Mouse (Mus musculus) heart, embryonic 16.5 days (tissue): ENCODE data around the gene Olfr107. TPM values are rescaled to one million over a fixed set of nuclear protein-coding genes. Genes with fewer than 3 reads are reported as not detected.

Source experiments
- ATAC-seq: fragments of 200-750 bp; cut with Nextera tagmentation; replicated peaks from 2 replicates; pipeline ENCODE4 v1.8.0; 2017; ENCODE audit warnings: moderate number of reproducible peaks; ENCODE audit not compliant: insufficient read depth, low FRiP score; ENCODE audit errors: extremely low read depth
- H3K27ac ChIP-seq: fragments of 300-500 bp; sonication (generic); 2 replicates; pipeline ENCODE4 v1.5.1; 2014; ENCODE audit warnings: mild to moderate bottlenecking, low read length, control low read depth, moderate library complexity
- H3K27me3 ChIP-seq: fragments of 300-500 bp; sonication (generic); 2 replicates; pipeline ENCODE4 v1.6.1; 2014; ENCODE audit warnings: low read length, mixed read lengths; ENCODE audit not compliant: control insufficient read depth, insufficient read depth
- H3K36me3 ChIP-seq: fragments of 300-500 bp; sonication (generic); 2 replicates; pipeline ENCODE4 v1.6.1; 2014; ENCODE audit not compliant: control insufficient read depth, insufficient read depth
- H3K4me1 ChIP-seq: fragments of 300-500 bp; sonication (generic); 2 replicates; pipeline ENCODE4 v1.6.1; 2014; ENCODE audit warnings: low read length, mixed read lengths; ENCODE audit not compliant: control insufficient read depth, insufficient read depth
- H3K4me2 ChIP-seq: fragments of 300-500 bp; sonication (generic); 2 replicates; pipeline ENCODE4 v1.6.1; 2014; ENCODE audit warnings: low read depth, mild to moderate bottlenecking, control low read depth, low read length
- H3K4me3 ChIP-seq: fragments of 300-500 bp; sonication (generic); 2 replicates; pipeline ENCODE4 v1.5.1; 2014; ENCODE audit warnings: mild to moderate bottlenecking, control low read depth, low read length
- H3K9ac ChIP-seq: fragments of 300-500 bp; sonication (generic); 2 replicates; pipeline ENCODE4 v1.6.1; 2014; ENCODE audit warnings: low read length, control low read depth
- H3K9me3 ChIP-seq: fragments of 300-500 bp; sonication (generic); replicated peaks from 2 replicates; pipeline ENCODE4 v1.6.1; 2016; ENCODE audit warnings: low read length; ENCODE audit not compliant: control insufficient read depth
- WGBS: fragments of 180-500 bp; shearing (Covaris S2); extraction: QIAGEN DNeasy Blood & Tissue Kit; methylation state at CpG from one replicate; pipeline ENCODE4 v1.1.7; 2014; 5-methylcytosine and 5-hydroxymethylcytosine counted together
- polyA plus RNA-seq: library from polyadenylated mRNA; unstranded; fragments of >200 nt; fragmentation: Nextera tagmentation; extraction: Ambion mirVana; gene quantifications from 2 replicates; pipeline ENCODE4 v1.2.1, GENCODE M21; 2015

Olfr107 gene
- polyA plus RNA-seq = not detected in 2 replicates

GRCm38 (mm10) chr17:37398926-37399325 lies at the start of gene Olfr107:
Gene Olfr107 (plus strand): TSS chr17:37399226.
- no peaks in the 10 kb centered on the region for H3K4me1 ChIP-seq
- no peaks in the 10 kb centered on the region for H3K27me3 ChIP-seq
- ATAC-seq = no peak
- 63% methylated on average over 3 of the region's 3 CpGs for whole genome bisulfite sequencing
- no peak within 1 kb of the TSS for H3K27ac ChIP-seq
- no peak within 1 kb of the TSS for H3K9ac ChIP-seq
- H3K9me3 ChIP-seq = no peaks in the 10 kb centered on the region
- H3K4me2 ChIP-seq = no peak within 1 kb of the TSS
- H3K4me3 ChIP-seq = no peak within 1 kb of the TSS
- no peaks in the 10 kb centered on the region for H3K36me3 ChIP-seq

- no peak for ATAC-seq
- H3K27ac ChIP-seq = no peak within 1 kb of the TSS
- H3K9me3 ChIP-seq = 0 out of 2 replicates have a peak, but pooled peaks cover 2% of the 10 kb centered on the region
- H3K4me2 ChIP-seq = no peak within 1 kb of the TSS
- no peak within 1 kb of the TSS for H3K9ac ChIP-seq
- H3K36me3 ChIP-seq = no peaks in the 10 kb centered on the region
- H3K27me3 ChIP-seq = no peaks in the 10 kb centered on the region
- H3K4me3 ChIP-seq = no peak within 1 kb of the TSS
- no peaks in the 10 kb centered on the region for H3K4me1 ChIP-seq
Measured at GRCm38 (mm10) chr17:37359282-37359681, 39.7 kb upstream of the Olfr107 start, which contains the start of gene Olfr104-ps. Gene Olfr104-ps (plus strand): TSS chr17:37359582.

GRCm38 (mm10) chr17:37378733-37379132 lies 20.3 kb upstream of the Olfr107 start, which contains the start of gene Olfr105-ps:
Gene Olfr105-ps (plus strand): TSS chr17:37379033.
- ATAC-seq = no peak
- Histone ChIP-seq H3K4me2 (no peak within 1 kb of the TSS), H3K27ac (no peak within 1 kb of the TSS), H3K9ac (no peak within 1 kb of the TSS), H3K27me3 (no peaks in the 10 kb centered on the region), H3K36me3 (no peaks in the 10 kb centered on the region), H3K4me1 (no peaks in the 10 kb centered on the region), H3K9me3 (peaks cover 2% of the 10 kb centered on the region; the same call in 1 of the 2 replicates), H3K4me3 (no peak within 1 kb of the TSS)

GRCm38 (mm10) chr17:37390093-37390492 lies 8.9 kb upstream of the Olfr107 start, which contains the start of gene Olfr106-ps:
Gene Olfr106-ps (plus strand): TSS chr17:37390393.
- WGBS = 65% methylated on average over 1 of the region's 1 CpGs

GRCm38 (mm10) chr17:37413380-37413779 lies 14.4 kb downstream of the Olfr107 start:
- Histone ChIP-seq H3K27me3 (no peaks in the 10 kb centered on the region), H3K4me3 (no peak overlapping the region), H3K9ac (no peak overlapping the region), H3K4me1 (no peaks in the 10 kb centered on the region), H3K36me3 (no peaks in the 10 kb centered on the region), H3K4me2 (no peak overlapping the region), H3K9me3 (peaks cover 7% of the 10 kb centered on the region; the same call in 1 of the 2 replicates), H3K27ac (no peak overlapping the region)
- ATAC-seq = no peak

More at GRCm38 (mm10) chr17:37390093-37390492, 8.9 kb upstream of the Olfr107 start, which contains the start of gene Olfr106-ps:
- Histone ChIP-seq H3K27me3 (no peaks in the 10 kb centered on the region), H3K4me1 (no peaks in the 10 kb centered on the region), H3K9me3 (no peaks in the 10 kb centered on the region), H3K27ac (no peak within 1 kb of the TSS), H3K4me2 (no peak within 1 kb of the TSS), H3K4me3 (no peak within 1 kb of the TSS), H3K9ac (no peak within 1 kb of the TSS), H3K36me3 (no peaks in the 10 kb centered on the region)
- ATAC-seq = no peak

- Histone ChIP-seq H3K36me3 (no peaks in the 10 kb centered on the region), H3K27ac (no peak within 1 kb of the TSS), H3K9ac (no peak within 1 kb of the TSS), H3K4me2 (no peak within 1 kb of the TSS), H3K27me3 (no peaks in the 10 kb centered on the region), H3K9me3 (0 out of 2 replicates have a peak, but pooled peaks cover 2% of the 10 kb centered on the region), H3K4me1 (no peaks in the 10 kb centered on the region), H3K4me3 (no peak within 1 kb of the TSS)
- 82% methylated on average over 1 of the region's 1 CpGs for WGBS
- no peak for ATAC-seq
Measured at GRCm38 (mm10) chr17:37445180-37445579, 46.2 kb downstream of the Olfr107 start, which contains the start of gene Olfr108. Gene Olfr108 (plus strand): TSS chr17:37445480.

Other genes starting within 250 kb of the Olfr107 start
- gene Olfr93, start 237.7 kb upstream of the Olfr107 start, polyA plus RNA-seq = not detected in 2 replicates
- gene Ubd, start 205.3 kb upstream of the Olfr107 start, polyA plus RNA-seq = 2.8 and 5.6 TPM in 2 replicates
- not detected in 2 replicates for gene Olfr94, start 198.2 kb upstream of the Olfr107 start, polyA plus RNA-seq
- not detected in 2 replicates for gene Olfr95, start 186.1 kb upstream of the Olfr107 start, polyA plus RNA-seq
- not detected in 2 replicates for gene Olfr96, start 179.1 kb upstream of the Olfr107 start, polyA plus RNA-seq
- not detected in 2 replicates for gene Olfr97, start 161.9 kb upstream of the Olfr107 start, polyA plus RNA-seq
- not detected in 2 replicates for gene Olfr98, start 135.5 kb upstream of the Olfr107 start, polyA plus RNA-seq
- gene H2-M3, start 129.0 kb upstream of the Olfr107 start, polyA plus RNA-seq = 2.9 TPM in 2 replicates
- not detected in 2 replicates for gene Olfr99, start 115.8 kb upstream of the Olfr107 start, polyA plus RNA-seq
- not detected in 2 replicates for gene Olfr101, start 94.9 kb upstream of the Olfr107 start, polyA plus RNA-seq
- not detected in 2 replicates for gene Olfr102, start 82.2 kb upstream of the Olfr107 start, polyA plus RNA-seq
- not detected in 2 replicates for gene Olfr103, start 59.5 kb upstream of the Olfr107 start, polyA plus RNA-seq
- not detected in 2 replicates for gene Olfr104-ps, start 39.6 kb upstream of the Olfr107 start, polyA plus RNA-seq
- not detected in 2 replicates for gene Olfr105-ps, start 20.2 kb upstream of the Olfr107 start, polyA plus RNA-seq
- not detected in 2 replicates for gene Olfr106-ps, start 8.8 kb upstream of the Olfr107 start, polyA plus RNA-seq
- gene Olfr108, start 46.3 kb downstream of the Olfr107 start, polyA plus RNA-seq = not detected in 2 replicates
- gene Olfr109, start 59.7 kb downstream of the Olfr107 start, polyA plus RNA-seq = not detected in 2 replicates
- gene H2-M2, start 84.3 kb downstream of the Olfr107 start, polyA plus RNA-seq = 0.30 and 0.46 TPM in 2 replicates
- gene Olfr110, start 93.2 kb downstream of the Olfr107 start, polyA plus RNA-seq = not detected in 2 replicates
- 0.17 TPM in 1 of 2 replicates, not detected in the other for gene Olfr111, start 108.8 kb downstream of the Olfr107 start, polyA plus RNA-seq
- not detected in 2 replicates for gene Olfr112, start 170.2 kb downstream of the Olfr107 start, polyA plus RNA-seq
- gene Olfr113, start 178.4 kb downstream of the Olfr107 start, polyA plus RNA-seq = not detected in 2 replicates
- not detected in 2 replicates for gene Olfr114, start 193.5 kb downstream of the Olfr107 start, polyA plus RNA-seq
- not detected in 2 replicates for gene Olfr115, start 227.9 kb downstream of the Olfr107 start, polyA plus RNA-seq
- not detected in 2 replicates for gene Olfr116, start 228.0 kb downstream of the Olfr107 start, polyA plus RNA-seq